Mouse (Mus musculus) adipocyte (in vitro differentiated cells): ENCODE results near the gene Hoxa7.

Source experiments
- DNase-seq: peaks from one replicate; pipeline ENCODE4 v3.0.0-alpha.2; 2016; ENCODE audit warnings: low spot score

Gene Hoxa7

GRCm38 (mm10) chr6:52200073-52200750, 21.4 kb downstream of the Hoxa7 start:
- DNase-seq, result no peak

- peak; percentile 82 for DNase-seq
Measured at GRCm38 (mm10) chr6:52197271-52197670, 24.4 kb downstream of the Hoxa7 start.

GRCm38 (mm10) chr6:52196811-52197210, 24.8 kb downstream of the Hoxa7 start:
- DNase-seq, result no peak

GRCm38 (mm10) chr6:52194690-52195089, 27.0 kb downstream of the Hoxa7 start:
- DNase-seq, result no peak

- DNase-seq, result peak; percentile 85
Measured at GRCm38 (mm10) chr6:52191860-52192550, 29.6 kb downstream of the Hoxa7 start.

DNA sequence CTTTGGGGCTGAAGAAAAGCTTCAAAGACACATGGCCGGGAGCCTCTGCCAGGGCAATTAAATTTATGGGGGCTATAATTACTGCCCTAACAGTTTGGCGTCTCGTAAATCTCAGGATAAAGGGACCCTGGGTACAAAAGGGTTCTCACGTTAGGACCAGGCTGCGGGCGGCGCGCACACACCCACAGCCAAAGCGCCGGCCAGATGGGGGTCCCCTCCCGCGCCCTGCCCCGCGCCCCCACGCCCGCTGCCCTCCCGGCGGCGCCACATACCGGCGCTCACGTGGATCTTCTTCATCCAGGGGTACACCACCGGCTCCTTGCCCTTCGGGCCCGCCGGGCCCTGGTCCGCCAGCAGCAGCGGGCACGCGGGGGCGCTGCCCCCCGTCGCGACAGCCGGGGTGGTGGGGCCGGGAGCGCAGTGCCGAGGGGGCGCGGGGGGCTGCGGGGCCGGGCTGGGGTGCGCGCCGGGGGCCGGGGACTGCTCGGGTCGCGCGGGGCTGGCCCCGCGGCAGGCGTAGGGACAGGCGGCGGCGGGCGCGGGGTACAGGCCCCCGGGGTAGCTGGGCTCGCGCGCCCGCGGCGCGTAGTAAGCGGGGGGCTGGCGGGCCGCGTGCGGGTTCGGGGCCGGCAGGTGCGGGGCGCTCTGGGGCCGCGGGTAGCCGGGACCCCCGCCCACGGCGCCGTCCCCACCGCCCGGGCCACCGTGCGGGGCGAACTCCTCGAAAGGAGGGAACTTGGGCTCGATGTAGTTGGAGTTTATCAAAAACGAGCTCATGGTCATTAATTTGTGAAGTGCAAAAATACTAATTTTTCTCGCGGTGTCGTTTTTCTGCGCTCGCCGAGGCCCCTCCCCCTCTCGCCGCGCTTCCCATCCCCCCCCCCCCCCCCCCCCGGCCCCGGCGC, 30.5 kb downstream of the Hoxa7 start, which contains the start of gene Hoxa4:
Gene Hoxa4 (minus strand): TSS at position 848 of the 905 bp plus-strand sequence.
- DNase-seq, result no peak

- DNase-seq, result no peak
Measured at GRCm38 (mm10) chr6:52190410-52190809, 31.2 kb downstream of the Hoxa7 start.

GRCm38 (mm10) chr6:52189909-52190308, 31.7 kb downstream of the Hoxa7 start:
- no peak for DNase-seq

DNA sequence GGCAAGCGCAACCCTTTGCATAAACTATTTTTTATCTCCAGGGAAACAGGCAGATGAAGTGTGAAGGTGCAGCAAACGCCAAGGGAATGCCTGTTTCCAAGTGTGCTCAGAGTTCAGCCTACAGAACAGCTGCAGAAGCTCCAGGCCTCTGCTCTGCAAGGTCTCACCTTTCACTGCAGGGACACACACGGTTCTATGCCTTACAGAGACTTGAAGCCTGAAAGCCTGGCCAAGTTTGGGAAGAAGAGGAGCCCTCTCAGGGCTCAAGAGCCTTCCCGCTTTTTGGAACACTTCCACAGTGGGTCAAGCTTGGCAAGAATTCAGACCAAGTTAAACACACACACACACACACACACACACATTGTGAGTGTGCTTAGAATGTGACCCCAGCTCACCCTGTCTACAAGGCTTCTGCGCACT, 32.5 kb downstream of the Hoxa7 start:
- peak; percentile 95 for DNase-seq

GRCm38 (mm10) chr6:52186500-52186899, 35.2 kb downstream of the Hoxa7 start:
- DNase-seq, result no peak

- no peak for DNase-seq
Measured at GRCm38 (mm10) chr6:52185834-52186233, 35.8 kb downstream of the Hoxa7 start.

- peak; percentile 85 for DNase-seq
Measured at GRCm38 (mm10) chr6:52185222-52185621, 36.4 kb downstream of the Hoxa7 start.

GRCm38 (mm10) chr6:52184668-52185067, 37.0 kb downstream of the Hoxa7 start:
- peak; percentile 76 for DNase-seq

- no peak for DNase-seq
Measured at GRCm38 (mm10) chr6:52183311-52184080, 38.2 kb downstream of the Hoxa7 start.

DNA sequence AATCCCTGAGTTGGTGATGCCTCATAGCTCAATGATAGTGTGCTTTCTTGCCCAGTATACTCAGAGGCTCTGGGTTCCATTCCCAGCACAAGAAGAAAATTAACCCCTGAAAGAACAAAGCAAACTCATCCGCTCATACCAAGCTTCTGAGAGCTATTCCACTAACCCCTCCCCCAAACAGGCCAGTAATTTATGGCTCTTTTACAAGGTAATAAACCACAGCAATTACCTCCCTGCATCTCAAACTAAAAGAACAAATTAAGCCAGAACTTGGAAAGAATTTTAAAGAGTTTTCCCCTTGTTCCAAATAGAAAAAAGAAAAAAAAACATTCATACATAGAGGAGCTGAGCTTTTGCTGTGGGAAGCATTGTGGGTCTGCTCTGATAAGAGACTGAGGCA, 38.9 kb downstream of the Hoxa7 start:
- DNase-seq, result no peak

GRCm38 (mm10) chr6:52182030-52182429, 39.6 kb downstream of the Hoxa7 start:
- no peak for DNase-seq

- no peak for DNase-seq
Measured at GRCm38 (mm10) chr6:52180726-52181125, 40.9 kb downstream of the Hoxa7 start.

DNA sequence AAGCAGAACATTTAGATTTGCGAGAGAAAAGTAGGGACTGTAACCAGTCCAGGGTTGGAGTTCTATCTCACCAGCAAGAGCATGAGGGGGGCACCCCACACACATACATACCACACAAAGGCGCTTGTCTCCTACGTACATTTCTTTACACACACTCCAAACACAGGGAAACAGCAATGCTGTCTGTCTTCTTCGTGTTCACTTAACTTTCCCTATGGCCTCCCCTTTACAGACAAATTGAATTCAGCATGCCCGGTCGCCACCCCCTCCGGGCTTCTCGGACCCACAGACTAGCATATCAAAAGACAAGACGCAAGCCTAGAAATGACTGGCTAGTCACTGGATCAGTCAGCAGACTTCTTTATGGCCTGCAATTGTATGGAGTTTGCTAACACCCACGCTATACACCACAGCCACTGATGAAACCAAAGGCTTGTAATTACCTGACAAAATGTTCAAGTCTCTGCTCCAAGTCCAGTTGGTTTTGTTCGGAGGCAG, 41.4 kb downstream of the Hoxa7 start:
- DNase-seq, result no peak

GRCm38 (mm10) chr6:52179690-52180089, 42.0 kb downstream of the Hoxa7 start:
- no peak for DNase-seq

DNA sequence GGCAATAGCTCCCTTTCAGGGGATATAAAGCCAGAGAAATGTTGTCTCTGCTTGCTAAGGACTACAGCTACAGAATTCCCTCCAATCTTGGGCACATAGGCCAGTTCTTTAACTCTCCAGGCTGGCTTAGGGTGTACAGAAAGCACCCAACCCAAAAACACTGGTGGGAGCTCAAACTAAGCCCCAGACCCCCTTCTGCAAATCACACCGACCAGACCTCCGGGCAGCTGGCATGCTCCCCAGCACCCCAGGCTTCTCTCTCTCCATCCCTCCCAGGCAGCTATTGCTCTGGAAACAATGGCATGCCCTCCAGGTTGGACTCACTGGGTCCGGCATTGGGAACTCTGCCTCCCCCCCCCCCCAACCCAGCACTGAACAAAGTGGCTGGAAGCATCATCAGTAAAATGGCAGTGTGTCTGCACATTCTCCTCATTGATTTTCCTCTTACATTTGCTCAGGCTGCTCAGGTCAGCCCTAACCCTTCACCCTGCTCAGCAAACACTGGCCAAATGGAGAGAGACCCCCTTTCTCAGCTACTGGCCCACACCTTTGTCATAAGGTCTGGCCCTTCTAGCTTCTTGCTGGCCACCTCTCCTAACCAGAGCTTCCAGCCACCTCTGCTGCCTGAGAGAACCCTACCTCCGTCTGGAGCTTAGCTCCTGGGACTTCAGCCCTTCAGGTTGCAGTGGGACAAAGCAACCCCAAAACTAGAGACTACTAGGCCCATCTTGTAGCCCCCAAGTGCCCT, 42.6 kb downstream of the Hoxa7 start:
- DNase-seq, result no peak

DNA sequence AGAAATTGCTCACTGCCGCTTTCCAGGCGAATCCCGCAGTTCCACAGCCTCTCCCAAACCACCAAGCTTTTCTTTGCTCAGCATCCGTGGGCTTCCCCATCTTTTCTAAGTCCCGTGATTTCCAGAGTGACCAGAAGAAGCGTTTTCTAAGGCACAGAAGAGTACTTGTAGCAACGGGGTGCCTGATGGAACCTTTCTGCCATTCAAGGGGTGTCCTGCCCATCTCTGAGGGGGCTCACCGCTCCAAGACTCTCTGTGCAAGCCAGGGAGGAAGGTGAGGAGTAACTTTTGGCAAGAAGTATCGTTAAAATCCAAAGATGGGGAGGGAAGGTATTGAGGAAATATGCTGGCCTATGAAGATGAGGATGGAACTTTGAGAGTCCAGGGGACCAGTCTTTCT, 43.8 kb downstream of the Hoxa7 start:
- DNase-seq, result no peak
